Mouse (Mus musculus): Measurements from ENCODE around the gene Rrbp1. TPM values are rescaled to one million over a fixed set of nuclear protein-coding genes. Genes with fewer than 3 reads are reported as not detected.

The Rrbp1 gene
- polyA plus RNA-seq, 1 experiment from 2014 or later: 54.8 TPM

- H3K9ac ChIP-seq: peak within 1 kb of the TSS; percentile 100
- no peaks in the 10 kb centered on the region for H3K27me3 ChIP-seq (replicated peaks)
- H3K4me1 ChIP-seq (replicated peaks): peaks cover 21% of the 10 kb centered on the region
- no peaks in the 10 kb centered on the region for H3K36me3 ChIP-seq
- ATAC-seq (ENCODE audit: insufficient number of reproducible peaks, low FRiP score): peak; percentile 95
- H3K27ac ChIP-seq (ENCODE audit: poor library complexity, severe bottlenecking): peak within 1 kb of the TSS; percentile 100
- WGBS: under 1% methylated on average over 71 of the region's 71 CpGs
- no peaks in the 10 kb centered on the region for H3K9me3 ChIP-seq (replicated peaks)
- H3K4me2 ChIP-seq: peak within 1 kb of the TSS; percentile 77
- peak within 1 kb of the TSS; percentile 99 for H3K4me3 ChIP-seq
Observed at GRCm38 (mm10) chr2:143914760-143915599, 96.1 kb downstream of the Rrbp1 start, which contains the start of gene Dstn. Dstn (plus strand) TSS chr2:143915320.

DNA sequence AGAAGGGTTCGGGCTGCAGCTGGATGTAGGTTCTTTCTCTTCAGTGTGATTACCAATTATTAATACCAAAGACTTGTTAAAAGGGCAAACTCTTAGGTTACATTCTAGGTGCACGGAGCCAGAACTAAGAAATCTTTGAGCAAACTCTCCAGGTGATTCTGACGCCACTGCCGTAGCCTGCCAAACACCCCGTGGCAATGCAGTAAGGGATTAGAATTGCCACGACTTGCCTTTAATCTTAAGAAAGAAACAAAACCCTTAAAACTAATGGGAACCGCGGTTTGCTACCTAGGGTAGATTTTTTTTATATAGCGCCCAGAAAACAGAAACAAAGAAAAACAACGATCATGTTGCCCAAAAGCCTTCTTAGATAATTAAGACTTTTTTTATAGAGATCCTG is 96.8 kb downstream of the Rrbp1 start:
- H3K4me1 ChIP-seq (replicated peaks): peaks cover 17% of the 10 kb centered on the region
- no peak for ATAC-seq (ENCODE audit: insufficient number of reproducible peaks, low FRiP score)
- WGBS: 5% methylated on average over 10 of the region's 10 CpGs

DNA sequence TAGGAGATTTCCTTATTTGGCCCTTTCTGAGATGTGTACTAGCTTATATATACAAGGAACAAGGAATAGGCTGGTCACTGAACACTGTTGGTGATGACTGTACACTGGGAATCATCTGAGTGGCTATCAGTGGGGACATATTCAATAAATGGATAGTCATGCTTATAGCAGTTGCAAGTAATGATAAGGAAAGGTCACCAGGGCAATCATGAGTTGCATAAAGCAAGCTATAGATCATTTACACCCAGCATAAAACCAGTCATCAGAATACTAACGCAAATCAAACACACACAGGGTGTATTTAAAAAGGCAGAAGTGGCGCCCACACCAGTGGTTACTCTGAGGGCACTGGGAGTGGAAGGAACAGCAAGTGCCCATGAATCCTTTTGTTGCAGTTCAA is 98.9 kb downstream of the Rrbp1 start:
- H3K27me3 ChIP-seq (replicated peaks): no peaks in the 10 kb centered on the region
- no peak overlapping the region for H3K4me3 ChIP-seq
- no peak for ATAC-seq (ENCODE audit: insufficient number of reproducible peaks, low FRiP score)
- WGBS: 93% methylated on average over 2 of the region's 2 CpGs
- no peak overlapping the region for H3K9ac ChIP-seq
- no peak overlapping the region for H3K27ac ChIP-seq (ENCODE audit: poor library complexity, severe bottlenecking)
- H3K4me1 ChIP-seq (replicated peaks): peaks cover 4% of the 10 kb centered on the region; the same call in 1 of the 2 replicates
- no peak overlapping the region for H3K4me2 ChIP-seq
- H3K9me3 ChIP-seq (replicated peaks): no peaks in the 10 kb centered on the region
- H3K36me3 ChIP-seq: no peaks in the 10 kb centered on the region

More for the DNA sequence above, 96.8 kb downstream of the Rrbp1 start:
- peak overlapping the region; percentile 92 for H3K9ac ChIP-seq
- H3K36me3 ChIP-seq: no peaks in the 10 kb centered on the region
- H3K4me3 ChIP-seq: peak overlapping the region; percentile 99
- no peaks in the 10 kb centered on the region for H3K27me3 ChIP-seq (replicated peaks)
- H3K27ac ChIP-seq (ENCODE audit: poor library complexity, severe bottlenecking): peak overlapping the region; percentile 100
- peak overlapping the region; percentile 77 for H3K4me2 ChIP-seq
- H3K9me3 ChIP-seq (replicated peaks): no peaks in the 10 kb centered on the region

- no peak overlapping the region for H3K9ac ChIP-seq
- no peak overlapping the region for H3K4me2 ChIP-seq
- ATAC-seq (ENCODE audit: insufficient number of reproducible peaks, low FRiP score): no peak
- no peaks in the 10 kb centered on the region for H3K36me3 ChIP-seq
- H3K27ac ChIP-seq (ENCODE audit: poor library complexity, severe bottlenecking): no peak overlapping the region
- no peaks in the 10 kb centered on the region for H3K27me3 ChIP-seq (replicated peaks)
- H3K4me3 ChIP-seq: no peak overlapping the region
- 76% methylated on average over 2 of the region's 2 CpGs for WGBS
- H3K9me3 ChIP-seq (replicated peaks): no peaks in the 10 kb centered on the region
- H3K4me1 ChIP-seq (replicated peaks): no peaks in the 10 kb centered on the region
Observed at GRCm38 (mm10) chr2:143909230-143909629, 101.8 kb downstream of the Rrbp1 start.

DNA sequence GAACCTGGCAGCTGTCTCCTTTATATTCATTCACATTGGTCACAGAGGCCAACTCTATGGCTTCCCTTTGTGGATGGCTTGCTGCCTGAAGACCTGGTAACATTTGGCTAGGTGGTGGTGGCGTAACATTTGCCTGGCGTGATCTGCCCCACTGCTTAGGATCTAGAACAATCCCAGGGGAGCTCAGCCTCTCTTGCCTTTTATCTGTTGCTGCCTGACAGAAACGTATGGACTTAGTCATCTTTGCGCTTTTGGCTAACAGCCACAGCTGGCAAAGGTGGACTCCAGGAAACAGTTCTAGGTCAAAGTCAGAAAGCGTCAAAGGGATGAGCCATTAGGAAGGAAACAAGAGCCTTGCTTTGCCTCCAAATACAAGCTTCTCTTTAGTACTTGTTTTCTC is 106.2 kb downstream of the Rrbp1 start:
- WGBS: 65% methylated on average over 5 of the region's 5 CpGs
- Histone ChIP-seq H3K36me3 (no peaks in the 10 kb centered on the region), H3K27me3 (replicated peaks) (no peaks in the 10 kb centered on the region), H3K4me1 (replicated peaks) (peaks cover 5% of the 10 kb centered on the region; the same call in 1 of the 2 replicates), H3K4me3 (no peak overlapping the region), H3K9ac (no peak overlapping the region), H3K27ac (ENCODE audit: poor library complexity, severe bottlenecking) (no peak overlapping the region), H3K4me2 (no peak overlapping the region), H3K9me3 (replicated peaks) (no peaks in the 10 kb centered on the region)
- ATAC-seq (ENCODE audit: insufficient number of reproducible peaks, low FRiP score): no peak

- no peak overlapping the region for H3K27ac ChIP-seq (ENCODE audit: poor library complexity, severe bottlenecking)
- WGBS: 60% methylated on average over 9 of the region's 9 CpGs
- no peaks in the 10 kb centered on the region for H3K36me3 ChIP-seq
- H3K27me3 ChIP-seq (replicated peaks): no peaks in the 10 kb centered on the region
- H3K9ac ChIP-seq: no peak overlapping the region
- H3K4me3 ChIP-seq: no peak overlapping the region
- no peak overlapping the region for H3K4me2 ChIP-seq
- no peaks in the 10 kb centered on the region for H3K9me3 ChIP-seq (replicated peaks)
- no peak for ATAC-seq (ENCODE audit: insufficient number of reproducible peaks, low FRiP score)
- H3K4me1 ChIP-seq (replicated peaks): peaks cover 5% of the 10 kb centered on the region; the same call in 1 of the 2 replicates
Observed at GRCm38 (mm10) chr2:143903376-143904045, 107.6 kb downstream of the Rrbp1 start.

DNA sequence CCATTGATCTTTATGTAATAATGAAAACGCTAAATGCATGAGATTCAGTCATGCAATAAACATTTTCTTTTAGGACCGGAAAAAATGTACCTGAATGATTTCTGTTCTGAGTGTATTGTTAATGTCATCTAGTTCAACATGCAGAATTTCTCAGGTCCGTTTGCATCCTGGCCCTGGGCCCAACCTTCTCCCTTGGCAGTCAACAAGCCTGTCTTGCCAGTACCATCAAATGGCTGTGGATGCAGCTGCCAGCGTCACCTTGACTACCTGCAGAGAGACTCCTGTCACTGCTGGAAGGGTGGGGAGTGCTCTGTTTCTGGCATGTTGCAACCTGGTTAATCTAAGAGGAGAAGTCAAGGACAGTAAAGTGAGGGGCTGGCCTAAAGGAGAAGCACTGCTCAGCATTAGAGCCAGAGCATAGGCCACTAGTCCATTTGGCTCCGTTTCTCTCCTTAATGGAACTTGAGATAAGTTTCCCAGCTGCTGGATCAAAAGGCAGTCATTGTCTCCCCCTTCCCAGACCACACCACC is 110.2 kb downstream of the Rrbp1 start:
- no peak overlapping the region for H3K4me2 ChIP-seq
- no peak overlapping the region for H3K27ac ChIP-seq (ENCODE audit: poor library complexity, severe bottlenecking)
- no peaks in the 10 kb centered on the region for H3K27me3 ChIP-seq (replicated peaks)
- H3K4me1 ChIP-seq (replicated peaks): peaks cover 5% of the 10 kb centered on the region; the same call in 1 of the 2 replicates
- H3K9me3 ChIP-seq (replicated peaks): no peaks in the 10 kb centered on the region
- 62% methylated on average over 5 of the region's 5 CpGs for WGBS
- no peaks in the 10 kb centered on the region for H3K36me3 ChIP-seq
- no peak overlapping the region for H3K9ac ChIP-seq
- no peak overlapping the region for H3K4me3 ChIP-seq
- ATAC-seq (ENCODE audit: insufficient number of reproducible peaks, low FRiP score): no peak

DNA sequence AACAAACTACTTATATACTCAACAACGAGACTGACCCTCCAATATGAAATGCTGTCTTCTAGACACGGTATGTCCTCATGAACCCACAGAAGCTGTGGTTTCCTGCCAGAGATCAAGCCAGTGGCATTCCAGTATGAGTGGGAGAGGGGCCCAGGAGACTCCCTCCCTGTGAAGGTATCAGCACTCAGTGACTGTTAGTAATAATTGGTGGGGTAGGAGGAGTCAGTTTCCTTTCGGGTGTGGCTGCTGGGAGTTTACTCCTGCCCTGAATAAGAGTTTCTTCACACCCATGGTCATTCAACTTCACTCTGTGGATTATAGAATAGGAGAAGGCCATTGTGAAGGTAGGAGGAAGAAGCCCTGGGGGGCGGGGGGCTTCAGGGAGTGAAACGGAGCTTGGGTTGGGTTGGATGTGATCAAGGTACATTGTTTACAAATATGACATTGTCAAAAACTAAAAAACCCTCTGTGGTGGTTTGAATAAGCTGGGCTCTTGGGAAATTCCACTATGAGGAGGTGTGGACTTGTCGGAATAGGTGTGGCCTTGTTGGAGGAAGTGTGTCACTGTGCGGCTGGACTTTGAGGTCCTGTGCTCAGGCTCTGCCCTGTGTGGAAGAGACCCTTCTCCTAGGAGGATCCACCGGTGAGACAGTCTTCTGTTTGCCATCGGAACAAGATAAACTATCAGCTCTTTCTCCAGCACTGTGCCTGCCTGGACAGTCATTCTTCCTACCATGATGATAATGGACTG is 111.4 kb downstream of the Rrbp1 start:
- Histone ChIP-seq H3K9me3 (replicated peaks) (no peaks in the 10 kb centered on the region), H3K4me2 (no peak overlapping the region), H3K36me3 (no peaks in the 10 kb centered on the region), H3K27me3 (replicated peaks) (no peaks in the 10 kb centered on the region), H3K4me3 (no peak overlapping the region), H3K9ac (no peak overlapping the region), H3K27ac (ENCODE audit: poor library complexity, severe bottlenecking) (no peak overlapping the region), H3K4me1 (replicated peaks) (peaks cover 5% of the 10 kb centered on the region; the same call in 1 of the 2 replicates)
- 77% methylated on average over 9 of the region's 9 CpGs for WGBS
- no peak for ATAC-seq (ENCODE audit: insufficient number of reproducible peaks, low FRiP score)

Other genes with a start within 250 kb of the Rrbp1 start
- 2.2 and 2.3 TPM in 2 replicates for gene Bfsp1, start 148.1 kb downstream of the Rrbp1 start, polyA plus RNA-seq (2016; fragmentation: Nextera tagmentation; extraction: Ambion mirVana)
- 963 and 982 TPM in 2 replicates for gene Dstn, start 95.9 kb downstream of the Rrbp1 start, polyA plus RNA-seq (2016; fragmentation: Nextera tagmentation; extraction: Ambion mirVana)
- gene Banf2, start 21.8 kb upstream of the Rrbp1 start, polyA plus RNA-seq (2016; fragmentation: Nextera tagmentation; extraction: Ambion mirVana): not detected in 2 replicates

Measured in heart, embryonic 12.5 days (tissue).